Mouse (Mus musculus) heart, embryonic 12.5 days (tissue): Measurements from ENCODE around the gene Ikbke. TPM values are rescaled to one million over a fixed set of nuclear protein-coding genes. Genes with fewer than 3 reads are reported as not detected.
"Not testable (repeated sequence)": the region's sequence is repeated elsewhere in the genome, so short reads cannot be mapped to it uniquely, and the experiment has no call there.

Source experiments
- ATAC-seq: fragments of 200-750 bp; cut with Nextera tagmentation; 2 replicates; pipeline ENCODE4 v1.8.0; 2017; ENCODE audit warnings: moderate TSS enrichment, moderate library complexity; ENCODE audit not compliant: insufficient number of reproducible peaks, low FRiP score
- H3K27ac ChIP-seq: fragments of 300-500 bp; sonication (generic); 2 replicates; pipeline ENCODE4 v1.5.1; 2016; ENCODE audit warnings: mild to moderate bottlenecking, moderate library complexity; ENCODE audit not compliant: poor library complexity, severe bottlenecking
- H3K27me3 ChIP-seq: fragments of 300-500 bp; sonication (generic); replicated peaks from 2 replicates; pipeline ENCODE4 v1.6.1; 2016; ENCODE audit warnings: mild to moderate bottlenecking, moderate library complexity
- H3K36me3 ChIP-seq: fragments of 300-500 bp; sonication (generic); 2 replicates; pipeline ENCODE4 v1.6.1; 2016; ENCODE audit warnings: mild to moderate bottlenecking, moderate library complexity
- H3K4me1 ChIP-seq: fragments of 300-500 bp; sonication (generic); replicated peaks from 2 replicates; pipeline ENCODE4 v1.6.1; 2016; ENCODE audit warnings: mild to moderate bottlenecking
- H3K4me2 ChIP-seq: fragments of 300-500 bp; sonication (generic); 2 replicates; pipeline ENCODE4 v1.6.1; 2016; ENCODE audit warnings: mild to moderate bottlenecking, moderate library complexity
- H3K4me3 ChIP-seq: fragments of 300-500 bp; sonication (generic); 2 replicates; pipeline ENCODE4 v1.5.1; 2016; ENCODE audit warnings: mild to moderate bottlenecking
- H3K9ac ChIP-seq: fragments of 300-500 bp; sonication (generic); 2 replicates; pipeline ENCODE4 v1.6.1; 2016; ENCODE audit warnings: mild to moderate bottlenecking, moderate library complexity
- H3K9me3 ChIP-seq: fragments of 300-500 bp; sonication (generic); replicated peaks from 2 replicates; pipeline ENCODE4 v1.6.1; 2016; ENCODE audit warnings: mild to moderate bottlenecking, moderate library complexity
- WGBS: fragments of 180-500 bp; shearing (Covaris S2); methylation state at CpG from one replicate; pipeline ENCODE4 v1.1.7; 2016; 5-methylcytosine and 5-hydroxymethylcytosine counted together
- polyA plus RNA-seq: library from polyadenylated mRNA; unstranded; fragments of >200 nt; fragmentation: Nextera tagmentation; extraction: Ambion mirVana; gene quantifications from 2 replicates; pipeline ENCODE4 v1.2.1, GENCODE M21; 2016

Ikbke gene
- polyA plus RNA-seq, 1 experiment from 2014 or later = 3.4 TPM

DNA sequence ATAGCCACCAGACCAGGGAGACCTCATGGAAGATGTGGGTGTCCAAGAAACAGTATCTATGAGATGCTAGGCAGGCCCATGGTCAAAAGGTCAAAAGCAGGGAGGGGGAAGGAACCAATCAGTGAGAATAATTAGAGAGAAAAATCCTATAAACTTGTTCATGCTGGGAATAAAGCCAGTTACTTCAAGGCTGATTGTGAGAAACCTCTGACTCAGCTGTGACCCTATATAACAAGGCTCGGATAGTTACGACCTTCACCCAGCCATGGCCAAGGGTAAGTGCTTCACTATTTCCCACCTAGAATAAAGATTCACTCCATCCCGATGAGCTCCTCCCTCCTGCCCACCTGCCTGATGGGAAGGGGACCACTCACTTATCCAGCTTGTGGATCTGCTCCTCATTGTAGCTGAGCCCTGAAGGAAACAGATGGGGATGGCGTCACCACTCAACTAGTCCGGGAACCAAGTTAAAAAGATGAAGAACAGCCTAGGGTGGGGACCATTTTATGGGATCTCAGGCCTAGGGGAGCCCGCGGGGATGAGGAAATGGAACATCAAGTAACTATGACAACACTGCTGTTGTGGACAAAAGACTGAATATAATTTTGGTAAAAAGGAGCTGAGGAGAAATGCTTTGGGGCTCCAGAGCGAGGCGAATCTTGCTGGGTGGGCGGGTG, 19.6 kb downstream of the Ikbke start:
- Histone ChIP-seq H3K27ac (no peak overlapping the region), H3K9ac (no peak overlapping the region), H3K36me3 (no peaks in the 10 kb centered on the region), H3K4me1 (no peaks in the 10 kb centered on the region), H3K4me3 (no peak overlapping the region), H3K27me3 (peaks cover 18% of the 10 kb centered on the region), H3K9me3 (no peaks in the 10 kb centered on the region), H3K4me2 (0 out of 2 replicates have a peak overlapping the region, but pooled peaks have one; percentile 9)
- no peak for ATAC-seq
- 60% methylated on average over 10 of the region's 10 CpGs for WGBS

DNA sequence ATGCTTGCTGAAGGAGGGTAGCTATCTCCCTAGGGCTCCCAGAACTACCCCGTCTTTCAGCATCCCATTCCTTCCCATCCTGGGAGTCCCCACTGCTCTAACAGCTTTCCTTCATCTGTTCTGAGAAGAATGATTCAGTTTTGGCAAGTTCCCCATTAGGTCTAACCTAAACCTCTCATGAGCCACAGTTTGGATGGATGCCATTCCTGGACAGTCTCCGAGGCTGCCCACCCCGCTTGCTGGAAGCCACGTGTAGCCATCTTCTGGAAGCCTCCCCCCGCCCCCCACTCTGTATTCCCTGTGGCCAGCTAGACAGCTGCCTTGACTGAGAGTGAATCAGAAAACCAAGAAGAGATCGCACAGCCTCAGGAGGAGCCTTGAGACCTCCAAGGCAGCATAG, 22.1 kb downstream of the Ikbke start:
- no peak overlapping the region for H3K4me2 ChIP-seq
- no peak overlapping the region for H3K27ac ChIP-seq
- no peaks in the 10 kb centered on the region for H3K9me3 ChIP-seq
- no peaks in the 10 kb centered on the region for H3K36me3 ChIP-seq
- 81% methylated on average over 6 of the region's 6 CpGs for WGBS
- no peak overlapping the region for H3K9ac ChIP-seq
- no peak overlapping the region for H3K4me3 ChIP-seq
- H3K27me3 ChIP-seq = peaks cover 18% of the 10 kb centered on the region
- H3K4me1 ChIP-seq = no peaks in the 10 kb centered on the region
- ATAC-seq = no peak

DNA sequence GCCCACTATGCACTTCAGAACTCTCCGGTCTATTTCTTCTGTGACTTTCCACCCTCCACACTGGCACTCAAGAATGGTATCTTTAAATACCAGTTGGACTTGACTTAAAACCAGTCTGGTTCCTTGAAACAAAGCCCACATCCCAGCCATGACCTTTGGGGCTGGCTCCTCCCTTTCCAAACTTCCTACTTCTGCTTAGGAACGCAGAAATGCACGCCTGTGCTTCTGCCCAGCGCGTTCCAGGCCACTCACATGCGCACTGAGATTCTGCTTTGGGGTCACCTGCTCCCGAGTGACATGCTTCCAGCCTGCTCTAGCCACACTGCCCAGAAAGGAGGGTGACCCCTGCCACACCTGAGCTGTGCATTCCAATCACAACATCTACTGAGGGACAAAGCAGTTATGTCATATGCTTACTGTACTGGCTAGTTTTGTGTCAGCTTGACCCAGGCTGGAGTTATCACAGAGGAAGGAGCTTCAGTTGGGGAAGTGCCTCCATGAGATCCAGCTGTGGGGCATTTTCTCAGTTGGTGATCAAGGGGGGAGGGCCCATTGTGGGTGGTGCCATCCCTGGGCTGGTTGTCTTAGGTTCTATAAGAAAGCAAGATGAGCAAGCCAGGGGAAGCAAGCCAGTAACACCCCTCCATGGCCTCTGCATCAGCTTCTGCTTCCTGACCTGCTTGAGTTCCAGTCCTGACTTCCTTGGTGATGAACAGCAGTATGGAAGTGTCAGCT, 26.7 kb downstream of the Ikbke start:
- H3K4me2 ChIP-seq, ATAC-seq, H3K27me3 ChIP-seq, H3K36me3 ChIP-seq, H3K4me3 ChIP-seq, H3K27ac ChIP-seq, H3K9ac ChIP-seq, H3K9me3 ChIP-seq: not testable (repeated sequence)
- peaks cover 38% of the 10 kb centered on the region for H3K4me1 ChIP-seq
- 75% methylated on average over 7 of the region's 7 CpGs for WGBS

DNA sequence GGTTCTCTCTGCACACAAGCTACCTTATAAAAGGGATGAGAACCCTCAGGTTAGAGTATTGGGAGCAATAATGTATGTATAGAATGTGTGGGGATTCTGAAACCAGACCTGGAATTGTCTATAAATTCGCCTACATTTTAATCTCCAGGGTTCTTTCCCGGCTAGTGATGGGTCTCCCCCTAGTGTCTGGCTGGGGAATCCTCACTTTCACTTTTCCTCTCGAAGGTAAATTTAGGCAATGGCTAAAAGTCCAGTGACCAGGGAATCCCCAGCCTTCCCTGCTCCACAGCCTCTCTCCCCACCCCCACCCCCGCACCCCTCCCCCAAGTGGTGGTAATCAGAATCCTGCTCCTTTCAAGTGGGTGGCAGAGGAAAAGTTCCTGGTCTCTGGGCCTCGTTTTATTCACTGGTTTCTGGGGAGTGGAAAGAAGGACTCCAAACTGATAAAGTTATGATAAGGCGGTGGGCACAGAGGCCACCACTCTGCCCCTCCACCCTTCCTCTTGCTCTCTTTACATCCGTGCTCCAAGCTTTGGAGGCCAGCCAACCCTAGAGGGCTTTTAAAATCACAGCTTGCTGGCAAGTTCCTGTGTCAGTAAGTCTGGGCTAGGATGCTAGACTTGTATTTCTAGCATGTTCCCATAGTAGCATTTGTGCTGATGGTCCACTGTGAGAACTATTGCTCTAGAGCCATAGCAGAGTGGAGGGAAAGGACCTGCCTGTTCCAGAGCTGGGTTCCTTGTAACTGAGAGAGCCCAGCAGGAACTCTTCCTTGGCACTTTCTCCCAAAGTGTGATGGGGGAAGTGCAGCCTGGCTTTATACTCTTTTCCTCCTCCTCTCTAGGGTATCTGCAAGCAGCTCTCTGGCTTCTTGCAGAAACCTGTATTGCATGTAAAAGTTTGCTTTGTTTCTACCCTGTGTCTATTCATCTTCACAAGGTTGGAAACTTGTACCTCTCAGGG, 32.7 kb downstream of the Ikbke start:
- 2% methylated on average over 7 of the region's 7 CpGs for WGBS
- H3K36me3 ChIP-seq = no peaks in the 10 kb centered on the region
- H3K9ac ChIP-seq = peak overlapping the region; percentile 32; the same call in 1 of the 2 replicates
- H3K4me3 ChIP-seq = peak overlapping the region; percentile 17
- H3K9me3 ChIP-seq = no peaks in the 10 kb centered on the region
- peaks cover 71% of the 10 kb centered on the region for H3K4me1 ChIP-seq
- ATAC-seq = 0 out of 2 replicates have a peak, but pooled peaks have one; percentile 33
- peak overlapping the region; percentile 36 for H3K27ac ChIP-seq
- H3K4me2 ChIP-seq = peak overlapping the region; percentile 61
- H3K27me3 ChIP-seq = peaks cover 12% of the 10 kb centered on the region; the same call in 1 of the 2 replicates

DNA sequence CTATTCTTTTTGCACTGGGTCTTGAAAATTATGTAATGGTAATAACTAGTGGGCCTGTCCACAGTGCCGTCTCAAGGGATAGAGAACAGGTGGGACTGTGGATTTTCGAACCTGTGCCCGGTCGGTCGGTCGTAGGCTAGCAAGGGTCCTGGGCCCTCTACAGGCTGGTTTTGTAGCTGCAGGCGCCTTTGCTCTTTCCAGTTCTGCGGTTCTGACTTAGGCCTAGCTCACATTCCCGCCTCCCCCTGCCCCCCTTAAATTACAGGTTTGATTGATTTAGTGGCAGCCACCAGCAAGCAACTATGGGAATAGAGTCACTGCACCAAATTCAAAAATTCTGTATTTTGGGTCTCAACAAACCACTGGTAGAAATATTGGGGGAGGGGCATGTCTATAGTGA, 33.5 kb downstream of the Ikbke start:
- H3K4me1 ChIP-seq = peaks cover 64% of the 10 kb centered on the region
- H3K4me3 ChIP-seq = peak overlapping the region; percentile 81
- no peaks in the 10 kb centered on the region for H3K9me3 ChIP-seq
- 0 out of 2 replicates have a peak, but pooled peaks have one; percentile 20 for ATAC-seq
- H3K36me3 ChIP-seq = no peaks in the 10 kb centered on the region
- H3K4me2 ChIP-seq = peak overlapping the region; percentile 97
- H3K27ac ChIP-seq = no peak overlapping the region
- H3K9ac ChIP-seq = no peak overlapping the region
- H3K27me3 ChIP-seq = peaks cover 12% of the 10 kb centered on the region; the same call in 1 of the 2 replicates
- WGBS = 7% methylated on average over 9 of the region's 9 CpGs

DNA sequence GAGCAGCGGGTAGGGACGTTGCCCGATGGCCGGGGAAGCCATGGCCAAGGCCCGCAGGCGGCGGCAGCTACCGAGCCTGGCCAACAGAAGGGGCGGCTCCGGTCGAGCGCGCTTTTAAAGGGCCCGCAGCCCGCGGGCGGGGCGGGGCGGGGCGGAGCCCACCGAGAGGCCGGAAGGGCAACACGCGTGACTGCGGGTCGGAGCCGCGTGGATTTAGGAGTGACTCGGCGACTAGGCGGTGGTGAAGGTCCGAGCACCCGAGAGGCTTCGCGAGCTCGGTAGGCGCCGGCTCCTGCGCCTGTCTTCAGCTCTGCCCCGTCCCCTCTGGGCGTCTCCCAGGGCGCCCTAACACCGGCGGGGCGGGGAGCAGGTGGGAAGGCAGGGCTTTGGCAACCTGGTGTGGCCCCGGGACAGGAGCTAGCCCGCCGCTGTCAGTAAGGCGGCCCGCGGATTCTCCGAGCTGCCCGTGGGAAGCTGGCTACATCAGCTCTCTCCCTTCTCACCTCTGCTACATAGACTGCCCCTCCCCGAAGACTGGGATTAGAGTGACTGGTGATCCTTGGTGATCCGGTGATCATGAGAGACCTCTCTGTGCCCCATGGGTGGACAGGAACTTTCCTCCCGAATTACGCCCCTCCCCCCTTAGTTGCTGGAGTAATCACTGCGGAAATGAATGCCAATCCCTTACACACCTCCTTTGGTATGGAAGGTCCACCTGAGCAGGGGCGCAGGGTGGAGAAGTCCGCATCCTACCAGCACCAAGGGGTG, 34.1 kb downstream of the Ikbke start, which contains the start of gene Rassf5:
TSS of gene Rassf5 (minus strand) at position 170 of the 768 bp plus-strand sequence.
- Histone ChIP-seq H3K9me3 (no peaks in the 10 kb centered on the region), H3K4me2 (peak within 1 kb of the TSS; percentile 97), H3K4me1 (peaks cover 64% of the 10 kb centered on the region), H3K27ac (no peak within 1 kb of the TSS), H3K4me3 (peak within 1 kb of the TSS; percentile 81), H3K27me3 (peaks cover 12% of the 10 kb centered on the region; the same call in 1 of the 2 replicates), H3K36me3 (no peaks in the 10 kb centered on the region), H3K9ac (peak within 1 kb of the TSS; percentile 86)
- under 1% methylated on average over 60 of the region's 60 CpGs for WGBS
- ATAC-seq = peak; percentile 66

DNA sequence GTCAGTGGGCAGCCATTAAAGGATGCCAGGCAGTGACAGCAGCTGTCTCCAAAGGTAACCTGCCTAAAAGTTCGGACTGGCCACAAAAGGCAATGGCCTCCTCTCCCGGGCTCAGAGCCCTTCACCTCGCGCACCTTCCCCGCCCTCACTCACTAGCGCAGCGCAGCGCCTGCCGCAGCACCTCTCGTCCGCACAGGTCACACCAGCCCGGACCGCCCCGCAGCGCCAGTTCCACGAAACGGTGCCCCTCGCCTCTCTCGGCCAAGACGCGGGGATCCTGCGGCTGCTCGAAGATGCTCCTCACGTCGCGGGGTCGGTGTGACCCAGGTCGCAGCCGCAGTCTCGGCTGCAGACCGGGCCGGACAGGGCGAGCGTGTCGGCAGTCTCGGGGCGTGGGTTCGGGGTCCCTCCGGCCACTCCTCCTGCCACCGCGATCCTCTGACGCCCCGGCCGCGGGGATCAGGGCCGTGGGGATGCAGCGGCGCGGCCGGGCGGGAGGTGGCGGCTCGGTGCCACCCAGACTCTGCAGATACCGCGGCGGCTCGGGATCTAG, 34.8 kb downstream of the Ikbke start:
- Histone ChIP-seq H3K27ac (no peak overlapping the region), H3K4me2 (peak overlapping the region; percentile 97), H3K36me3 (no peaks in the 10 kb centered on the region), H3K27me3 (peaks cover 12% of the 10 kb centered on the region; the same call in 1 of the 2 replicates), H3K9ac (peak overlapping the region; percentile 86), H3K9me3 (no peaks in the 10 kb centered on the region), H3K4me3 (peak overlapping the region; percentile 81), H3K4me1 (peaks cover 61% of the 10 kb centered on the region)
- 1% methylated on average over 57 of the region's 57 CpGs for WGBS
- no peak; the same call in 1 of the 2 replicates for ATAC-seq

DNA sequence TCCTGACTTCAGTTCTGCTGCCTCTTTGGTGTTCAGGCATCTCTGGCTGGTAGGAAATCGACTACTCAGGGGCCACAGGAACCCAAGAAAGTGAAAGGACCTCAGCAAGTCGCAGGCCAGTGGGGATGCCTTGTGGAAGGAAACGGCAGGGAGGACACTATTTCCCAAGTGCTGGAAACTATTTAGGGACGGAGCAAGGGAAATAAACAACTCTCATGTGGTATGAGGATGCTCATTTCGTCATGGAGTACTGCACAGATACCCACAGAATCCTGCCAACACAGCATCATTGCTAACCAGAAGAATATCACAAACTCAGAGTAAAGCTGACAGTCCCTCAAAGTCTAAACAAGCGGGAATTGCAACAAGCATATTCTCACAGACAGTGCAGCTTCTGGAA, 36.5 kb downstream of the Ikbke start:
- WGBS = 50% methylated on average over 6 of the region's 6 CpGs
- Histone ChIP-seq H3K4me3 (no peak overlapping the region), H3K27me3 (peaks cover 12% of the 10 kb centered on the region; the same call in 1 of the 2 replicates), H3K27ac (no peak overlapping the region), H3K4me1 (peaks cover 64% of the 10 kb centered on the region), H3K9me3 (no peaks in the 10 kb centered on the region), H3K9ac (no peak overlapping the region), H3K4me2 (peak overlapping the region; percentile 97; the same call in 1 of the 2 replicates), H3K36me3 (no peaks in the 10 kb centered on the region)
- ATAC-seq = no peak

DNA sequence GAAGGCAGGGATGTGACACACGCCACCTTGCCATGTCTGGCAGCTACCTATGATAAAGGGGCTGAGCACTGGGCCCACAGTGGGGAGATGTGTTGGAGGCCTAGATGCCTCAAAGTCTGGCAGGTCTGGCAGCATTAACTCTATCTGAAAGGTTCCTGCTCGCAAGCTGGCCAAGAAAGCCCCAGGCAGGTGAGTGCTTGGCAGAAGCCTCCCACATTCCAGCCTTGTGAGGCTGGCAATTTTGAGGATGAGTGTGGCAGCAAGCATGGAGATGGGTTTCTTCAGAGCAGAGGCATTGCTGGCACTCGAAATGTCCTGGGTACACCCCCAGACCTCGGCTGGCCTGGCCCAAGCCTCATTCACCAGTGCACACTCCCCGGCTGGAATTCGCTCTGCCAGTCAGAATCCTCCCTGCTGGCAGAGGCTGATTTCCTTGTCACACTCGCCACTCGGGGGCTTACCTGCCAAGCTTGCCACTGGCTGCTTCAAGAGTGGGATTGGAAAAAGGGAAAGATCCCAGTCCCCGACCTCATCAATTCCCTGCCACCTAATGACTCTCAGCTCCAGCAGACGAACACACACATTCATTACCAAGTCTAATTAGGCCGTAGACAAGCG, 39.7 kb downstream of the Ikbke start:
- no peaks in the 10 kb centered on the region for H3K36me3 ChIP-seq
- peaks cover 56% of the 10 kb centered on the region for H3K4me1 ChIP-seq
- no peak overlapping the region for H3K9ac ChIP-seq
- no peak overlapping the region for H3K4me2 ChIP-seq
- H3K27ac ChIP-seq = no peak overlapping the region
- peaks cover 12% of the 10 kb centered on the region; the same call in 1 of the 2 replicates for H3K27me3 ChIP-seq
- no peaks in the 10 kb centered on the region for H3K9me3 ChIP-seq
- no peak for ATAC-seq
- no peak overlapping the region for H3K4me3 ChIP-seq
- 69% methylated on average over 12 of the region's 12 CpGs for WGBS
